Mouse (Mus musculus) thymus, postnatal 0 days (tissue): ENCODE results near the gene Ergic2. TPM values are rescaled to one million over a fixed set of nuclear protein-coding genes. Genes with fewer than 3 reads are reported as not detected.

Experiments used
- DNase-seq: peaks from one replicate; pipeline ENCODE4 v3.0.0-alpha.2; 2015; ENCODE audit warnings: low spot score
- polyA plus RNA-seq: library from polyadenylated mRNA; unstranded; fragments of >200 nt; fragmentation: Nextera tagmentation; extraction: Ambion mirVana; gene quantifications from 2 replicates; pipeline ENCODE4 v1.2.1, GENCODE M21; 2015

The Ergic2 gene
- 140 and 148 TPM in 2 replicates for polyA plus RNA-seq

GRCm38 (mm10) chr6:148211897-148212680, at the start of gene Ergic2:
Gene Ergic2 (minus strand): TSS chr6:148212374.
- DNase-seq = peak; percentile 96

- no peak for DNase-seq
Observed at GRCm38 (mm10) chr6:148260729-148261101, 48.5 kb upstream of the Ergic2 start.

- DNase-seq = no peak
Observed at GRCm38 (mm10) chr6:148259979-148260728, 48.0 kb upstream of the Ergic2 start.

GRCm38 (mm10) chr6:148259074-148259473, 46.9 kb upstream of the Ergic2 start:
- no peak for DNase-seq

- DNase-seq = peak; percentile 12
Observed at GRCm38 (mm10) chr6:148257805-148258204, 45.6 kb upstream of the Ergic2 start.

GRCm38 (mm10) chr6:148256109-148256508, 43.9 kb upstream of the Ergic2 start:
- no peak for DNase-seq

- DNase-seq = no peak
Observed at GRCm38 (mm10) chr6:148255395-148256053, 43.4 kb upstream of the Ergic2 start.

- DNase-seq = no peak
Observed at GRCm38 (mm10) chr6:148249221-148249620, 37.0 kb upstream of the Ergic2 start.

- peak; percentile 44 for DNase-seq
Observed at GRCm38 (mm10) chr6:148248625-148249024, 36.5 kb upstream of the Ergic2 start.

- no peak for DNase-seq
Observed at GRCm38 (mm10) chr6:148246544-148246943, 34.4 kb upstream of the Ergic2 start.

- no peak for DNase-seq
Observed at GRCm38 (mm10) chr6:148244836-148245235, 32.7 kb upstream of the Ergic2 start.

- no peak for DNase-seq
Observed at GRCm38 (mm10) chr6:148242304-148242703, 30.1 kb upstream of the Ergic2 start.

- no peak for DNase-seq
Observed at GRCm38 (mm10) chr6:148241685-148242084, 29.5 kb upstream of the Ergic2 start.

GRCm38 (mm10) chr6:148239311-148239710, 27.1 kb upstream of the Ergic2 start:
- DNase-seq = no peak

- no peak for DNase-seq
Observed at GRCm38 (mm10) chr6:148237453-148237852, 25.3 kb upstream of the Ergic2 start.

GRCm38 (mm10) chr6:148234105-148234828, 22.1 kb upstream of the Ergic2 start:
- DNase-seq = no peak

GRCm38 (mm10) chr6:148227542-148227941, 15.4 kb upstream of the Ergic2 start:
- DNase-seq = no peak

- no peak for DNase-seq
Observed at GRCm38 (mm10) chr6:148222686-148223085, 10.5 kb upstream of the Ergic2 start.

- DNase-seq = no peak
Observed at GRCm38 (mm10) chr6:148218235-148219076, 6.3 kb upstream of the Ergic2 start.

GRCm38 (mm10) chr6:148216752-148217151, 4.6 kb upstream of the Ergic2 start:
- no peak for DNase-seq
